Mouse (Mus musculus): Measurements from ENCODE around the gene 2410015M20Rik.
"Not testable (repeated sequence)": the region's sequence is repeated elsewhere in the genome, so short reads cannot be mapped to it uniquely, and the experiment has no call there.

The 2410015M20Rik gene

GRCm38 (mm10) chr17:56609452-56610171, at the start of gene 2410015M20Rik:
2410015M20Rik (minus strand) TSS chr17:56609771.
- DNase-seq = peak; percentile 99

GRCm38 (mm10) chr17:56656171-56656570, 46.6 kb upstream of the 2410015M20Rik start:
- DNase-seq = no peak

DNA sequence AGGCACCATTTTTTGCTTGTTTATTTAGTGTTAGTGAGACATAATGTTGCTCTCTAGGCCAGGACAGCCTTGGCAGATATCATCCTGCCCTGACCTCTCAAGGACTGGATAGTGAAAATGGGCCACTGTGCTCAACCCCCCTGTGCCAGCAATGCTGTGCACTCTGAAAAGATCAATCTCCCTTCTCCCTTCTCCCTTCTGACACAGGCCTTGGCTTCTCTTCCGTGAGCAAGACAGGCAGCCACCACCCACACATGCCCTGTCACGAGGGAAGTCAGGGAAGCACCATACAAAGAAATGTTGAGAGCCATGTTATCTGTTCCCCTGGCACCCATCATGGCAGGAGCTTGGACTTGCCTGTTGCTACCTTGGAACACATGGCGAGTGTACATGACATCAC, 45.7 kb upstream of the 2410015M20Rik start:
- no peak for DNase-seq

DNA sequence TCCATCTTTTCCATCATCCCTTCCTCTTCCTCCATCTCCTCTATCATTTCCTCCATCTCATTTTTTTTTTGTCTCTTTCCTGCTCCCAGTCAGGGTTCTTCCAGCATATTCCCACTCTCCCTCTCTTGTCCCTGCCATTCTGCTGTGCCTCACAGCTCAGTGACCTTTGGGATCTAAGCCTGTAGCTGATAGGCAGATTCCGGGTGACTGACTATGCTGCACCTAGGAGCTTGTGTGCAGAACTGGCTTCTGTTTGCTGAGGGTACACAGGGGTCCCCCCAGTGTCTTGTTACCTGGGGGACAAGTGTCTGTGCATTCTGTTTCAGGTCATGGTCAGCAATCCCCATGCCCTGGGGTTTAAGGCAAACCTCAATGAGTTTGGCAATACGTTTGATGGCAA, 45.2 kb upstream of the 2410015M20Rik start:
- no peak for DNase-seq

- peak; percentile 60 for DNase-seq
These were observed 42.2 kb upstream of the 2410015M20Rik start for GRCm38 (mm10) chr17:56651801-56652200.

DNA sequence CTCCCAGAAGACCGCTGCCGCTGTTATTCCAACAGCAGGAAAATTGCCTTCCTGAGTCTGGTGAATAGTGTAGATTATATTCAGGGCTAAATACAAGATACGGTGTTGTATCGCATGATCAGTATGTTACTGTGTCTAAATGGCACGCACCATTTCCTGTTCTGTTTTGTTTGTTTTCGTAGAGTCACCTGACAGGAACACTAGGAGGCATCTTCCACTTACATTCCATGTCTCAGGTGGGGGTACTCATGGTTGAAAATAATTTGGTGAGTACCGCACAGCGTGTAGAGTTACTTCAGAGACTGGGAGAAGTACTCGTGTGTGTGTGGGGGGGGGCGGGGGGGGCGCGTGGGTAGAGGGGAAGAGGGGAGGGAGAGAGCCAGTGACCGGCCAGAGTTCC, 38.0 kb upstream of the 2410015M20Rik start:
- no peak for DNase-seq

GRCm38 (mm10) chr17:56643237-56643636, 33.7 kb upstream of the 2410015M20Rik start:
- no peak for DNase-seq

DNA sequence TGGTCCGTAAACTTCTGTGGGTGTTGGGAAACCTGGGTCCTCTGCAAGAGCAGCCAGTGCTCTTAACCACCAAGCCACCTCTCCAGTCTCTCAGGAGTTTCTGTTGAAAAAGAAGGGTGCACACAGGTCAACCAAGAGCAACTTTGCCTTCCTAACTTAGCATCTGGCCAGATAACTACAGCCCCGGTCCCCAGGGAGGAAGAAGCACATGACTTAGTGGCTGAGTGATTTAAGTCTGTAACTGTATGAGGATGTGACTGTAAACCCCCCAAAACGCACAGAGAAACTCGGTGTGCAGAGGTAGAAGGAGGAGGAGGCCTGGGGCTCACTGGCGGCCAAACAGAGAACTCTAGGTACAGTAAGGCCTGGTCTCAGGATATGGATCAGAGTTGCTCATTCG, 24.5 kb upstream of the 2410015M20Rik start:
- no peak for DNase-seq

GRCm38 (mm10) chr17:56631807-56632206, 22.2 kb upstream of the 2410015M20Rik start:
- DNase-seq = no peak

- not testable (repeated sequence) for DNase-seq
These were observed 20.5 kb upstream of the 2410015M20Rik start for GRCm38 (mm10) chr17:56629800-56630781.

DNA sequence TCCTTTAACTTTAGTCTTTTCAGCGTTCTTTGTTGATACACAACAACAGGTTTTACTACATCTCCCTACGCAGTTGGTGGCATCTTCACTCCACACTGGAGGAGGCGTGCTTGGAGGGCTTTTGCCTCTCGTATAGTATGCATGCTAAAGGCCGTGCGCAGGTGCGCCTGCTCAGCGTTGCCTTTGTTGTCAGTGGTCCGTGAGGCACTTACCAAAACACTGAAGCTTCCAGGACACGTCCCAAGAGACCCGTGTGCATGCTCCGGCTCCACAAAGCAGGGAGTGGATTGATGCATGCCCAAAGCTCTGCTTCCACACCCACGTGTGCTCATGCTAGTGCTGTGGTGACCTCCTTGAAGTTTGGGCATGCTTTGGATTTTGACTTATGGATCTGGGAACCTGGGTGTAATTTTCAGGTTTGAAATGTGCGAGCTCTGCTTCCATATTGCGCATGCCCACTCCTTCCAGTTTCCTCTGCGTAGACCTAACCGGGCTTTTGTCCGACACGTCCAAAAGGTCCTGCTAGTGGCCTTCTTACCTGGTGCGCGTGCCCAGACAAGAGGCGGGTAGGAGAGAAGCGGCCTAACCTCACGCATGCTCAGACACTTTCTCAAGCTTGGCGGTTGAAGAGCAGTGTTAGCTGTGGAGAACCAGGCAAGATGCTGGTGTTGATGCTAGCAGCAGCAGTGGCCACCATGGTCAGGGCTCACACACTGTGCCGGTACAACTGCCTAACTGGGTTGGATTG, 18.1 kb upstream of the 2410015M20Rik start, which contains the start of gene Catsperd:
TSS of gene Catsperd (plus strand) at position 614 of the 748 bp plus-strand sequence.
- peak; percentile 77 for DNase-seq

DNA sequence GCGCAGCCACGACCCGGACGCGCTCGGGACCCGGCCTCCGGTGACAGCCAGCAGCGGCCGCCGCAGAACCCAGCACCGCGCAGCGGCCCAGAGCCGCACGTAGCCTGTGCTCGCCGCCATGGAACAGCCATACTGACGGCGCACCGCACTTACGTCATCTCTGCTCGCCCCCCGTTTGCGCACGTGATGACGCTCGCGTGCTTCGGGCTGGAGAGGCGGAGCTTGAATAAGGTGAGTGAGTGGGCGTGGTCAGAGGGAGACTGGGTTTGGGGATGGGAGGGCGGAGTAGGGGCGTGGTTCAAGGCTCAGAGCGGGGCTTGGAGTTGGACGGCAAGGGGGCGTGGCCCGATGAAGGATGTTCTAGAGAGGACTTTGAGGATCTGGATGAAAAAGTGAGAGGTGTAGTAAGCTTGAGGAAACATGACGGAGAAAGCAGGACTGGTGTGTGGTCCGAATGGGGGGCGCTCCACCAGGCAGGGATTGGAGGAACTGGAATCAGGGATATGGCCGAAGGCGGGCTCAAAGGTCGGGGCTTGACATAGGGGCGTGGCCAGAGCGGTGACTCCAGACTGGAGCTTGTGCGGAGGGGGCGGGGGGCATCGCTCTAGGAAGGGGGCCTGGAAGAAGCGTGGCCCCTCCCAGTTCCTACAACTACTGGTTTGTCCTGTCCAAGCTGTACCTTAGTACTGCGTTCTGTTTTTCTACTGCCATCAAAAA, 17.3 kb upstream of the 2410015M20Rik start, which contains the start of gene Lonp1:
TSS of gene Lonp1 (minus strand) at position 134 of the 717 bp plus-strand sequence.
- peak; percentile 97 for DNase-seq

- no peak for DNase-seq
These were observed 16.7 kb upstream of the 2410015M20Rik start for GRCm38 (mm10) chr17:56626260-56626659.

DNA sequence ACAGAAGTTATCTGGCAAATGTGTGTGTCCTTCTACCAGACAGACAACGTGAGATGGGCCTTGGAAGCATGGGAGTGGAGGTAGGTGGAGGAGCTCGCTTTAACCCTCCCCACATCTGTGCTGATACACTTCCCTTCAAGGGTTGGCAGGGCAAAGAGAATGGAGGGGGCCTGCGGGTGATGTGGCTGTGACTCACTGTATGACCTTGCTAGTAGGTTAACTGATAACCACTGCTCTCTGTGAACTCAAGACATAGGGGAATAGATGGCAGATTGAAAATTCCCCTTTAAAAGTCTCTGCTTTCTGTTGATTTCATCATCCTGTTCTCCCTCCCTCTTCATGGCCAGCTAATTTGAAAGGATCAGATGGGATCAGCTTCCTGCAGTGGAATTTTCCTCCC, 15.9 kb upstream of the 2410015M20Rik start:
- no peak for DNase-seq

GRCm38 (mm10) chr17:56617628-56618027, 8.1 kb upstream of the 2410015M20Rik start:
- DNase-seq = no peak

- DNase-seq = no peak
These were observed 7.2 kb upstream of the 2410015M20Rik start for GRCm38 (mm10) chr17:56616725-56617124.

- DNase-seq = no peak
These were observed 6.2 kb upstream of the 2410015M20Rik start for GRCm38 (mm10) chr17:56615792-56616191.

- DNase-seq = no peak
These were observed 5.7 kb upstream of the 2410015M20Rik start for GRCm38 (mm10) chr17:56615136-56615784.

DNA sequence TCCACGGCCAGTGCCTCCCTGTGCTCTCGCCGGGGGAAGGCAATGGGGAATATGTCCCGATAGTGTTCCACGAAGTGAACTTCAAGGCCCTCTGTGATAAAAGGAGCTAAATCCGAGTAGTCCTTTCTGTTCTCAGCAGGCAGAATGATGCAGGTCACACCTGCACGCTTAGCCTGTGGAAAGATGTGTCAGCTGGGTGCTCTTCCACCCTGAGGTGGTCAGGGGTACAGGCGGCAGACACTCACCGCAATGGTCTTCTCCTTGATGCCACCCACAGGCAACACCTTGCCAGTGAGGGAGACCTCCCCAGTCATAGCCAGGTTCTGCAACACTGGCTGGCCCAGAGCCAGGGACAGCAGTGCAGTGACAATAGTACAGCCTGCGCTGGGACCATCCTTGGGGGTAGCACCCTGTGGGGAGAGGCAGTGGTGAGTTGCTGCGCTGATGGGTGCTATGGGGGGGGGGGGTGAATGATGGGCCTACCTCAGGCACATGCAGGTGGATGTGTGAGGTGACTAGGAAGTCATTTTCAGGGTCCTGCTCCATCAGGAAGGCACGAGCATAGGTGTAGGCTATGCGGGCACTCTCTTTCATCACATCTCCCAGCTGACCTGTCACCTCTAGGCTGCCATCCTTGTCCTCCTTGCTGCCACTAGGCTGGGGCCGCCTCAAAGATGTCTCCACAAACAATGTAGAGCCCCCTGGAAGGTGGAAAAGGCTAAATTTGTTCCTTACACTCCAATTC, 5.0 kb upstream of the 2410015M20Rik start:
- no peak for DNase-seq

- not testable (repeated sequence) for DNase-seq
These were observed 4.3 kb upstream of the 2410015M20Rik start for GRCm38 (mm10) chr17:56613893-56614292.

Measured in kidney, adult 11 months (tissue).